Mouse (Mus musculus) MEL (cell line): ENCODE results near the gene Ghr. TPM values are rescaled to one million over a fixed set of nuclear protein-coding genes. Genes with fewer than 3 reads are reported as not detected.

Source experiments
- DNase-seq: peaks from one replicate; pipeline ENCODE4 v3.0.0; 2011; ENCODE audit warnings: low read depth, low spot score
- H3K27ac ChIP-seq: 2 replicates; pipeline ENCODE4 v1.5.1; 2012; ENCODE audit warnings: low read depth, mild to moderate bottlenecking, control low read depth, low read length, moderate library complexity; ENCODE audit not compliant: control insufficient read depth
- H3K27me3 ChIP-seq, 2 experiments: fragments of 150-350 bp in 1 of 2; sonication (generic) in 1 of 2; 2 replicates each; pipeline ENCODE4 v1.6.1; 2012; ENCODE audit warnings: low read length in 2 of 2, mild to moderate bottlenecking in 2 of 2, improper control_type of control experiment in 1 of 2, moderate library complexity in 1 of 2; ENCODE audit not compliant: insufficient read depth in 2 of 2, control insufficient read depth in 1 of 2
- H3K36me3 ChIP-seq, 2 experiments: 2 replicates each; pipeline ENCODE4 v1.6.1; 2012 to 2014; ENCODE audit warnings: low read length in 2 of 2, improper control_type of control experiment in 1 of 2, inconsistent platforms in 1 of 2, mild to moderate bottlenecking in 1 of 2; ENCODE audit not compliant: insufficient read depth in 2 of 2, control insufficient read depth in 1 of 2
- H3K4me1 ChIP-seq, 2 experiments: fragments of 150-350 bp in 1 of 2; sonication (generic) in 1 of 2; 2 replicates each; pipeline ENCODE4 v1.6.1; 2012; ENCODE audit warnings: low read length in 2 of 2, improper control_type of control experiment in 1 of 2, mild to moderate bottlenecking in 1 of 2; ENCODE audit not compliant: insufficient read depth in 2 of 2, control insufficient read depth in 1 of 2
- H3K4me3 ChIP-seq, 2 experiments: fragments of 150-350 bp in 1 of 2; sonication (generic) in 1 of 2; 2 replicates each; pipeline ENCODE4 v1.5.1; 2012; ENCODE audit warnings: low read depth in 2 of 2, low read length in 2 of 2, mild to moderate bottlenecking in 2 of 2, moderate library complexity in 2 of 2, control low read depth in 1 of 2, improper control_type of control experiment in 1 of 2; ENCODE audit not compliant: control insufficient read depth in 1 of 2, insufficient read depth in 1 of 2
- H3K79me2 ChIP-seq: 2 replicates; pipeline ENCODE4 v1.6.1; 2012; ENCODE audit warnings: mild to moderate bottlenecking, low read length, moderate library complexity; ENCODE audit not compliant: control insufficient read depth, poor library complexity, insufficient read depth
- H3K9ac ChIP-seq: 2 replicates; pipeline ENCODE4 v1.6.1; 2012; ENCODE audit warnings: low read depth, mild to moderate bottlenecking, control low read depth, low read length, moderate library complexity; ENCODE audit not compliant: control insufficient read depth, poor library complexity, severe bottlenecking
- H3K9me3 ChIP-seq: fragments of 150-350 bp; sonication (generic); replicated peaks from 2 replicates; pipeline ENCODE4 v1.6.1; 2012; ENCODE audit warnings: mild to moderate bottlenecking, low read length, improper control_type of control experiment, moderate library complexity; ENCODE audit not compliant: insufficient read depth
- CHD2 ChIP-seq: IDR thresholded peaks from 2 replicates; pipeline ENCODE4 v1.6.1; 2011; ENCODE audit warnings: low read length, improper control_type of control experiment
- CTCF ChIP-seq, 3 experiments: IDR thresholded peaks in 2 of 3; conservative IDR thresholded peaks in 1 of 3; 2 replicates each; pipeline ENCODE4 v1.5.1; 2011 to 2012; ENCODE audit warnings: low read length in 3 of 3, low read depth in 2 of 3, mild to moderate bottlenecking in 2 of 3, improper control_type of control experiment in 1 of 3, inconsistent platforms in 1 of 3, mixed read lengths in 1 of 3, moderate library complexity in 1 of 3; ENCODE audit not compliant: control insufficient read depth in 1 of 3, insufficient read depth in 1 of 3, poor library complexity in 1 of 3, severe bottlenecking in 1 of 3
- E2F4 ChIP-seq: IDR thresholded peaks from 2 replicates; pipeline ENCODE4 v1.6.1; 2011; ENCODE audit warnings: low read depth, low read length, improper control_type of control experiment, borderline replicate concordance
- ELF1 ChIP-seq: IDR thresholded peaks from 2 replicates; pipeline ENCODE4 v1.6.1; 2014; ENCODE audit warnings: low read depth, mild to moderate bottlenecking, inconsistent platforms, low read length, improper control_type of control experiment, moderate library complexity
- EP300 ChIP-seq, 2 experiments: IDR thresholded peaks; 2 replicates each; pipeline ENCODE4 v1.6.1; 2011; ENCODE audit warnings: improper control_type of control experiment in 2 of 2, low read length in 2 of 2, low read depth in 1 of 2, mild to moderate bottlenecking in 1 of 2
- ETS1 ChIP-seq: IDR thresholded peaks from 2 replicates; pipeline ENCODE4 v1.6.1; 2012; ENCODE audit warnings: low read depth, mild to moderate bottlenecking, inconsistent platforms, low read length, improper control_type of control experiment, moderate library complexity
- HCFC1 ChIP-seq: IDR thresholded peaks from 2 replicates; pipeline ENCODE4 v1.6.1; 2012; ENCODE audit warnings: low read depth, mild to moderate bottlenecking, inconsistent platforms, low read length, improper control_type of control experiment, moderate library complexity
- JUND ChIP-seq: IDR thresholded peaks from 2 replicates; pipeline ENCODE4 v1.6.1; 2011; ENCODE audit warnings: low read depth, mild to moderate bottlenecking, improper control_type of control experiment, low read length
- MAFK ChIP-seq: IDR thresholded peaks from 2 replicates; pipeline ENCODE4 v1.6.1; 2011; ENCODE audit warnings: low read depth, mild to moderate bottlenecking, low read length, improper control_type of control experiment, borderline replicate concordance
- MAX ChIP-seq: IDR thresholded peaks from 2 replicates; pipeline ENCODE4 v1.6.1; 2011; ENCODE audit warnings: low read length, improper control_type of control experiment
- MEF2A ChIP-seq: IDR thresholded peaks from 2 replicates; pipeline ENCODE4 v1.6.1; 2014; ENCODE audit warnings: low read depth, mild to moderate bottlenecking, inconsistent platforms, low read length, improper control_type of control experiment; ENCODE audit not compliant: poor library complexity, insufficient replicate concordance, severe bottlenecking; ENCODE audit errors: extremely low read depth
- MXI1 ChIP-seq: IDR thresholded peaks from 2 replicates; pipeline ENCODE4 v1.6.1; 2011; ENCODE audit warnings: mild to moderate bottlenecking, low read depth, low read length, improper control_type of control experiment
- MYB ChIP-seq: IDR thresholded peaks from 2 replicates; pipeline ENCODE4 v1.6.1; 2011; ENCODE audit warnings: mild to moderate bottlenecking, low read depth, low read length, improper control_type of control experiment
- MYC ChIP-seq: IDR thresholded peaks from 2 replicates; pipeline ENCODE4 v1.6.1; 2011; ENCODE audit warnings: low read depth, mild to moderate bottlenecking, low read length, improper control_type of control experiment, moderate library complexity
- NRF1 ChIP-seq: IDR thresholded peaks from 2 replicates; pipeline ENCODE4 v1.6.1; 2014; ENCODE audit warnings: low read depth, mild to moderate bottlenecking, inconsistent platforms, low read length, improper control_type of control experiment, moderate library complexity; ENCODE audit not compliant: poor library complexity, insufficient read depth, severe bottlenecking
- POLR2AphosphoS2 ChIP-seq: IDR thresholded peaks from 2 replicates; pipeline ENCODE4 v1.6.1; 2011; ENCODE audit warnings: low read length, improper control_type of control experiment
- RAD21 ChIP-seq: IDR thresholded peaks from 2 replicates; pipeline ENCODE4 v1.6.1; 2011; ENCODE audit warnings: mild to moderate bottlenecking, low read depth, low read length, improper control_type of control experiment
- RCOR1 ChIP-seq: IDR thresholded peaks from 2 replicates; pipeline ENCODE4 v1.6.1; 2012; ENCODE audit warnings: low read depth, mild to moderate bottlenecking, inconsistent platforms, low read length, improper control_type of control experiment
- SIN3A ChIP-seq: IDR thresholded peaks from 2 replicates; pipeline ENCODE4 v1.6.1; 2012; ENCODE audit warnings: low read length, improper control_type of control experiment, inconsistent platforms
- SMC3 ChIP-seq: IDR thresholded peaks from 2 replicates; pipeline ENCODE4 v1.6.1; 2011; ENCODE audit warnings: low read depth, low read length, improper control_type of control experiment
- TAL1 ChIP-seq: IDR thresholded peaks from 2 replicates; pipeline ENCODE4 v1.6.1; 2012; ENCODE audit warnings: mild to moderate bottlenecking, inconsistent platforms, low read length, moderate library complexity, mixed read lengths
- TCF12 ChIP-seq: IDR thresholded peaks from 2 replicates; pipeline ENCODE4 v1.6.1; 2014; ENCODE audit warnings: low read depth, mild to moderate bottlenecking, inconsistent platforms, low read length, improper control_type of control experiment, moderate library complexity
- USF1 ChIP-seq: IDR thresholded peaks from 2 replicates; pipeline ENCODE4 v1.6.1; 2014; ENCODE audit warnings: low read depth, mild to moderate bottlenecking, inconsistent platforms, low read length, improper control_type of control experiment, moderate library complexity
- USF2 ChIP-seq, 2 experiments: IDR thresholded peaks; 2 replicates each; pipeline ENCODE4 v1.6.1; 2011 to 2012; ENCODE audit warnings: improper control_type of control experiment in 2 of 2, low read length in 2 of 2, borderline replicate concordance in 1 of 2, inconsistent platforms in 1 of 2, low read depth in 1 of 2, mild to moderate bottlenecking in 1 of 2; ENCODE audit not compliant: insufficient read depth in 1 of 2
- ZMIZ1 ChIP-seq: IDR thresholded peaks from 2 replicates; pipeline ENCODE4 v1.6.1; 2012; ENCODE audit warnings: low read depth, mild to moderate bottlenecking, inconsistent platforms, low read length, improper control_type of control experiment, moderate library complexity
- polyA plus RNA-seq, 2 experiments: library from polyadenylated mRNA; stranded (reverse) in 1 of 2; unstranded in 1 of 2; fragments of >175 nt in 1 of 2; fragments of >200 nt in 1 of 2; gene quantifications; 2 replicates each; pipeline versions ENCODE4 v1.2.1 to v1.2.4; 2012; ENCODE audit warnings: low replicate concordance in 2 of 2, low read depth in 1 of 2; ENCODE audit not compliant: insufficient read length in 2 of 2, insufficient read depth in 1 of 2, missing spikeins in 1 of 2
- total RNA-seq: library from RNA; depleted of rRNA; stranded (reverse); fragments of 300-350 nt; gene quantifications from 2 replicates; pipeline ENCODE4 v1.2.3, GENCODE M21; 2012

Ghr gene
- total and polyA plus RNA-seq, 3 experiments = 0.07 TPM; not detected in 2

GRCm38 (mm10) chr15:3312937-3313336, 270.4 kb downstream of the Ghr start:
- Histone ChIP-seq H3K9me3 (no peaks in the 10 kb centered on the region), H3K27ac (no peak overlapping the region), H3K9ac (no peak overlapping the region), H3K4me3 (no peak overlapping the region), H3K79me2 (no peaks in the 10 kb centered on the region), H3K27me3 (no peaks in the 10 kb centered on the region), H3K36me3 (no peaks in the 10 kb centered on the region), H3K4me1 (no peaks in the 10 kb centered on the region)
- no peak for DNase-seq
- no peak for TF ChIP-seq MYC
- TF ChIP-seq MAX = no peak
- no peak for TF ChIP-seq MAFK
- TF ChIP-seq RCOR1 = no peak
- TF ChIP-seq MXI1 = no peak
- no peak for TF ChIP-seq TAL1
- no peak for TF ChIP-seq RAD21
- no peak for TF ChIP-seq E2F4
- TF ChIP-seq EP300 (IDR thresholded peaks at IDR 0.05; ENCODE audit: low read depth in 1 of 2, low read length in 2 of 2) = no peak
- no peak for TF ChIP-seq JUND
- TF ChIP-seq POLR2AphosphoS2 = no peak
- TF ChIP-seq CTCF (IDR thresholded peaks at IDR 0.05 in 2 of 3, conservative IDR thresholded peaks at IDR 0.05 in 1 of 3; ENCODE audit: control insufficient read depth in 1 of 3, insufficient read depth in 1 of 3, low read depth in 2 of 3, low read length in 3 of 3, poor library complexity in 1 of 3, severe bottlenecking in 1 of 3) = no peak
- TF ChIP-seq MYB = no peak
- TF ChIP-seq MEF2A = no peak
- no peak for TF ChIP-seq HCFC1

GRCm38 (mm10) chr15:3309856-3310255, 273.4 kb downstream of the Ghr start:
- no peak for DNase-seq
- Histone ChIP-seq H3K27ac (no peak overlapping the region), H3K9ac (no peak overlapping the region), H3K36me3 (no peaks in the 10 kb centered on the region), H3K4me1 (no peaks in the 10 kb centered on the region), H3K9me3 (no peaks in the 10 kb centered on the region), H3K4me3 (no peak overlapping the region), H3K27me3 (no peaks in the 10 kb centered on the region), H3K79me2 (no peaks in the 10 kb centered on the region)
- TF ChIP-seq MAX = no peak
- TF ChIP-seq ZMIZ1 = no peak
- no peak for TF ChIP-seq ELF1
- TF ChIP-seq SIN3A = no peak
- no peak for TF ChIP-seq E2F4
- TF ChIP-seq NRF1 = no peak
- TF ChIP-seq TAL1 = no peak
- no peak for TF ChIP-seq USF2 (IDR thresholded peaks at IDR 0.05; ENCODE audit: borderline replicate concordance in 1 of 2, insufficient read depth in 1 of 2, low read depth in 1 of 2, low read length in 2 of 2)
- no peak for TF ChIP-seq USF1
- TF ChIP-seq CHD2 = no peak
- no peak for TF ChIP-seq SMC3
- TF ChIP-seq ETS1 = no peak
- TF ChIP-seq CTCF (IDR thresholded peaks at IDR 0.05 in 2 of 3, conservative IDR thresholded peaks at IDR 0.05 in 1 of 3; ENCODE audit: control insufficient read depth in 1 of 3, insufficient read depth in 1 of 3, low read depth in 2 of 3, low read length in 3 of 3, poor library complexity in 1 of 3, severe bottlenecking in 1 of 3) = no peak
- TF ChIP-seq HCFC1 = no peak
- no peak for TF ChIP-seq TCF12
